Mouse (Mus musculus): ENCODE results near the gene Siva1. TPM values are rescaled to one million over a fixed set of nuclear protein-coding genes. Genes with fewer than 3 reads are reported as not detected.

Siva1 gene
- polyA plus RNA-seq, 1 experiment from 2014 or later, result 150 TPM

- no peak overlapping the region for H3K4me2 ChIP-seq (replicated peaks)
- no peaks in the 10 kb centered on the region for H3K9me3 ChIP-seq
- no peaks in the 10 kb centered on the region; the same call in 1 of the 2 replicates for H3K4me1 ChIP-seq
- H3K27ac ChIP-seq (replicated peaks), result no peak overlapping the region
- no peak overlapping the region for H3K9ac ChIP-seq (replicated peaks)
- H3K4me3 ChIP-seq, result no peak overlapping the region
- ATAC-seq (ENCODE audit: low FRiP score, low read depth), result no peak
- H3K27me3 ChIP-seq, result peaks cover 4% of the 10 kb centered on the region; the same call in 1 of the 2 replicates
- no peaks in the 10 kb centered on the region for H3K36me3 ChIP-seq
- 81% methylated on average over 6 of the region's 6 CpGs for WGBS
Measured at GRCm38 (mm10) chr12:112606998-112607397, 37.5 kb upstream of the Siva1 start.

GRCm38 (mm10) chr12:112609031-112609430, 35.4 kb upstream of the Siva1 start:
- Histone ChIP-seq H3K4me1 (no peaks in the 10 kb centered on the region; the same call in 1 of the 2 replicates), H3K27me3 (peaks cover 4% of the 10 kb centered on the region; the same call in 1 of the 2 replicates), H3K9ac (replicated peaks) (no peak overlapping the region), H3K4me2 (replicated peaks) (no peak overlapping the region), H3K27ac (replicated peaks) (no peak overlapping the region), H3K36me3 (no peaks in the 10 kb centered on the region), H3K4me3 (no peak overlapping the region), H3K9me3 (no peaks in the 10 kb centered on the region)
- no peak for ATAC-seq (ENCODE audit: low FRiP score, low read depth)
- 89% methylated on average over 10 of the region's 10 CpGs for WGBS

GRCm38 (mm10) chr12:112616668-112617067, 27.8 kb upstream of the Siva1 start:
- Histone ChIP-seq H3K4me2 (replicated peaks) (no peak overlapping the region), H3K36me3 (no peaks in the 10 kb centered on the region), H3K9me3 (no peaks in the 10 kb centered on the region), H3K9ac (replicated peaks) (no peak overlapping the region), H3K27me3 (peaks cover 51% of the 10 kb centered on the region), H3K4me3 (no peak overlapping the region), H3K27ac (replicated peaks) (no peak overlapping the region), H3K4me1 (peaks cover 15% of the 10 kb centered on the region; the same call in 1 of the 2 replicates)
- WGBS, result 60% methylated on average over 9 of the region's 9 CpGs
- no peak for ATAC-seq (ENCODE audit: low FRiP score, low read depth)

- H3K4me2 ChIP-seq (replicated peaks), result no peak overlapping the region
- H3K4me3 ChIP-seq, result no peak overlapping the region
- 89% methylated on average over 11 of the region's 11 CpGs for WGBS
- H3K27ac ChIP-seq (replicated peaks), result no peak overlapping the region
- ATAC-seq (ENCODE audit: low FRiP score, low read depth), result no peak
- no peak overlapping the region for H3K9ac ChIP-seq (replicated peaks)
- H3K36me3 ChIP-seq, result no peaks in the 10 kb centered on the region
- H3K27me3 ChIP-seq, result peaks cover 56% of the 10 kb centered on the region
- H3K9me3 ChIP-seq, result no peaks in the 10 kb centered on the region
- peaks cover 15% of the 10 kb centered on the region; the same call in 1 of the 2 replicates for H3K4me1 ChIP-seq
Measured at GRCm38 (mm10) chr12:112617184-112617583, 27.3 kb upstream of the Siva1 start.

- no peak overlapping the region for H3K9ac ChIP-seq (replicated peaks)
- no peak overlapping the region for H3K27ac ChIP-seq (replicated peaks)
- H3K4me3 ChIP-seq, result no peak overlapping the region
- H3K27me3 ChIP-seq, result peaks cover 64% of the 10 kb centered on the region
- no peak overlapping the region for H3K4me2 ChIP-seq (replicated peaks)
- no peaks in the 10 kb centered on the region for H3K36me3 ChIP-seq
- no peaks in the 10 kb centered on the region for H3K9me3 ChIP-seq
- peaks cover 15% of the 10 kb centered on the region; the same call in 1 of the 2 replicates for H3K4me1 ChIP-seq
- peak; percentile 57 for ATAC-seq (ENCODE audit: low FRiP score, low read depth)
- WGBS, result 12% methylated on average over 8 of the region's 8 CpGs
Measured at GRCm38 (mm10) chr12:112617898-112618380, 26.5 kb upstream of the Siva1 start.

- Histone ChIP-seq H3K4me3 (peak overlapping the region; percentile 52), H3K4me2 (replicated peaks) (peak overlapping the region; percentile 95), H3K4me1 (peaks cover 20% of the 10 kb centered on the region; the same call in 1 of the 2 replicates), H3K9ac (replicated peaks) (peak overlapping the region; percentile 66; the same call in 1 of the 2 replicates), H3K27ac (replicated peaks) (no peak overlapping the region), H3K27me3 (peaks cover 70% of the 10 kb centered on the region), H3K36me3 (no peaks in the 10 kb centered on the region), H3K9me3 (no peaks in the 10 kb centered on the region)
- 24% methylated on average over 13 of the region's 13 CpGs for WGBS
- ATAC-seq (ENCODE audit: low FRiP score, low read depth), result no peak
Measured at GRCm38 (mm10) chr12:112618981-112619685, 25.3 kb upstream of the Siva1 start.

GRCm38 (mm10) chr12:112619686-112620353, 24.7 kb upstream of the Siva1 start, which contains the start of gene Adssl1:
Gene Adssl1 (plus strand): TSS chr12:112620045.
- ATAC-seq (ENCODE audit: low FRiP score, low read depth), result peak; percentile 39
- no peaks in the 10 kb centered on the region for H3K9me3 ChIP-seq
- H3K4me2 ChIP-seq (replicated peaks), result peak within 1 kb of the TSS; percentile 95
- no peaks in the 10 kb centered on the region for H3K36me3 ChIP-seq
- WGBS, result under 1% methylated on average over 56 of the region's 56 CpGs
- peak within 1 kb of the TSS; percentile 66 for H3K9ac ChIP-seq (replicated peaks)
- H3K4me3 ChIP-seq, result peak within 1 kb of the TSS; percentile 52
- H3K4me1 ChIP-seq, result peaks cover 20% of the 10 kb centered on the region; the same call in 1 of the 2 replicates
- H3K27me3 ChIP-seq, result peaks cover 70% of the 10 kb centered on the region
- no peak within 1 kb of the TSS for H3K27ac ChIP-seq (replicated peaks)

- 11% methylated on average over 16 of the region's 16 CpGs for WGBS
- H3K4me2 ChIP-seq (replicated peaks), result peak overlapping the region; percentile 95
- no peaks in the 10 kb centered on the region for H3K9me3 ChIP-seq
- no peak overlapping the region for H3K27ac ChIP-seq (replicated peaks)
- ATAC-seq (ENCODE audit: low FRiP score, low read depth), result 0 out of 2 replicates have a peak, but pooled peaks have one; percentile 5
- H3K4me1 ChIP-seq, result peaks cover 20% of the 10 kb centered on the region; the same call in 1 of the 2 replicates
- H3K9ac ChIP-seq (replicated peaks), result peak overlapping the region; percentile 66
- no peaks in the 10 kb centered on the region for H3K36me3 ChIP-seq
- H3K4me3 ChIP-seq, result peak overlapping the region; percentile 52
- H3K27me3 ChIP-seq, result peaks cover 70% of the 10 kb centered on the region
Measured at GRCm38 (mm10) chr12:112620354-112621061, 24.0 kb upstream of the Siva1 start.

GRCm38 (mm10) chr12:112621900-112622299, 22.6 kb upstream of the Siva1 start:
- Histone ChIP-seq H3K27me3 (peaks cover 67% of the 10 kb centered on the region), H3K9ac (replicated peaks) (no peak overlapping the region), H3K4me2 (replicated peaks) (no peak overlapping the region), H3K9me3 (no peaks in the 10 kb centered on the region), H3K27ac (replicated peaks) (no peak overlapping the region), H3K4me1 (peaks cover 20% of the 10 kb centered on the region; the same call in 1 of the 2 replicates), H3K36me3 (no peaks in the 10 kb centered on the region), H3K4me3 (no peak overlapping the region)
- 86% methylated on average over 3 of the region's 3 CpGs for WGBS
- no peak for ATAC-seq (ENCODE audit: low FRiP score, low read depth)

GRCm38 (mm10) chr12:112623742-112624141, 20.7 kb upstream of the Siva1 start:
- no peaks in the 10 kb centered on the region for H3K36me3 ChIP-seq
- H3K9ac ChIP-seq (replicated peaks), result no peak overlapping the region
- no peaks in the 10 kb centered on the region for H3K9me3 ChIP-seq
- H3K4me1 ChIP-seq, result peaks cover 22% of the 10 kb centered on the region
- no peak overlapping the region for H3K27ac ChIP-seq (replicated peaks)
- no peak overlapping the region for H3K4me3 ChIP-seq
- ATAC-seq (ENCODE audit: low FRiP score, low read depth), result peak; percentile 36; the same call in 1 of the 2 replicates
- peaks cover 49% of the 10 kb centered on the region for H3K27me3 ChIP-seq
- H3K4me2 ChIP-seq (replicated peaks), result no peak overlapping the region
- 13% methylated on average over 2 of the region's 2 CpGs for WGBS

- no peak overlapping the region for H3K9ac ChIP-seq (replicated peaks)
- H3K27me3 ChIP-seq, result peaks cover 29% of the 10 kb centered on the region
- WGBS, result 76% methylated on average over 4 of the region's 4 CpGs
- no peak overlapping the region for H3K27ac ChIP-seq (replicated peaks)
- no peak for ATAC-seq (ENCODE audit: low FRiP score, low read depth)
- no peaks in the 10 kb centered on the region for H3K36me3 ChIP-seq
- no peak overlapping the region for H3K4me3 ChIP-seq
- no peak overlapping the region for H3K4me2 ChIP-seq (replicated peaks)
- H3K9me3 ChIP-seq, result no peaks in the 10 kb centered on the region
- H3K4me1 ChIP-seq, result peaks cover 17% of the 10 kb centered on the region
Measured at GRCm38 (mm10) chr12:112625700-112626099, 18.8 kb upstream of the Siva1 start.
